Comparison of ENCODE assay signal across 25 mouse cellular contexts in genomic region chr7:127497382-127497781, GRCm38 (mm10).
"Had no signal": no experiment of that assay in that cellular context is flagged by ENCODE, and none has a peak within 500 bp of the region (broad histone marks: within the 10 kb centered on the region; RNA-seq: fewer than 3 reads in every experiment).

No protein-coding gene starts in this region.

- H3K4me1 ChIP-seq: hindbrain, embryonic 13.5 days; hindbrain, embryonic 15.5 days; kidney, embryonic 15.5 days; limb, embryonic 13.5 days; limb, embryonic 15.5 days had no signal

- H3K9me3 ChIP-seq: heart, embryonic 13.5 days; heart, embryonic 15.5 days; hindbrain, embryonic 13.5 days; hindbrain, embryonic 15.5 days; kidney, embryonic 15.5 days; limb, embryonic 13.5 days; limb, embryonic 15.5 days had no signal

- H3K4me2 ChIP-seq: heart, embryonic 11.5 days; heart, embryonic 13.5 days; heart, embryonic 15.5 days; hindbrain, embryonic 13.5 days; hindbrain, embryonic 15.5 days; kidney, embryonic 15.5 days; limb, embryonic 13.5 days; limb, embryonic 15.5 days had no signal

- H3K27me3 ChIP-seq: heart, embryonic 13.5 days; heart, embryonic 15.5 days; hindbrain, embryonic 13.5 days; hindbrain, embryonic 15.5 days; kidney, embryonic 15.5 days; limb, embryonic 13.5 days; limb, embryonic 15.5 days had no signal

- ATAC-seq: hindbrain, postnatal 0 days; intestine, embryonic 16.5 days had no signal

- H3K36me3 ChIP-seq: hindbrain, embryonic 15.5 days had no signal

- H3K9ac ChIP-seq: heart, embryonic 13.5 days; heart, embryonic 15.5 days; hindbrain, embryonic 13.5 days; hindbrain, embryonic 15.5 days; kidney, embryonic 15.5 days; limb, embryonic 13.5 days; limb, embryonic 15.5 days had no signal

- H3K4me3 ChIP-seq: heart, adult 2 months; heart, embryonic 13.5 days; heart, embryonic 15.5 days; hindbrain, embryonic 13.5 days; hindbrain, embryonic 15.5 days; kidney, embryonic 15.5 days; limb, embryonic 13.5 days; limb, embryonic 15.5 days had no signal

- DNase-seq: gastrocnemius, postnatal 14 days; gastrocnemius, postnatal 36 days; heart, adult 11 months; heart, adult 2 months; heart, postnatal 14 days; heart, postnatal 36 days; kidney, adult 11 months; kidney, adult 2 months; kidney, adult 9 months; kidney, postnatal 14 days; kidney, postnatal 36 days; layer of hippocampus, adult 9-11 months; layer of hippocampus, postnatal 36 days; left cerebral cortex, postnatal 4 days had no signal

- H3K27ac ChIP-seq: heart, adult 2 months; heart, embryonic 13.5 days; heart, embryonic 15.5 days; hindbrain, embryonic 13.5 days; hindbrain, embryonic 15.5 days; hindbrain, postnatal 0 days; kidney, embryonic 15.5 days; kidney, postnatal 0 days; limb, embryonic 13.5 days; limb, embryonic 15.5 days had no signal
